Mouse (Mus musculus) G1E (cell line): ENCODE measurements at regions not wholly inside any gene's neighbourhood (a gene's known extent, or its start where the extent isn't known, plus 50 kb on each side); places are given as distances from the start of the nearest gene placed in this dataset.

Source experiments
- CTCF ChIP-seq: IDR thresholded peaks from 2 replicates; pipeline ENCODE4 v1.5.1; 2012; ENCODE audit warnings: low read depth, low read length, inconsistent platforms, mixed read lengths
- GATA1 ChIP-seq: IDR thresholded peaks from 2 replicates; pipeline ENCODE4 v1.6.1; 2012; ENCODE audit warnings: borderline replicate concordance, low read length, inconsistent platforms, mixed read lengths

- TF ChIP-seq CTCF (no peak), GATA1 (no peak)
Measured at GRCm38 (mm10) chr9:115841684-115842083, 67.6 kb upstream of the Gadl1 start.
